Mouse (Mus musculus) frontal cortex, adult 2 months (tissue): ENCODE data around the gene Duox1. TPM values are rescaled to one million over a fixed set of nuclear protein-coding genes. Genes with fewer than 3 reads are reported as not detected.
A peak's percentile ranks its signal among the peaks of the same experiment; 100 is the strongest.

Experiments used
- DNase-seq, 2 experiments: peaks; one replicate each; pipeline ENCODE4 v3.0.0; 2022; ENCODE audit warnings: low spot score in 1 of 2; ENCODE audit errors: extremely low spot score in 1 of 2
- polyA plus RNA-seq: library from polyadenylated mRNA; depleted of rRNA; stranded (reverse); fragments of >200 nt; gene quantifications from 2 replicates; pipeline ENCODE4 v1.2.3, GENCODE M21; 2012

Gene Duox1
- polyA plus RNA-seq, 1 experiment, result 0.04 TPM

GRCm38 (mm10) chr2:122352992-122353391 lies 37.5 kb downstream of the Duox1 start:
- DNase-seq, result no peak

GRCm38 (mm10) chr2:122353765-122354164 lies 38.3 kb downstream of the Duox1 start:
- no peak for DNase-seq

- no peak for DNase-seq
Measured at GRCm38 (mm10) chr2:122354191-122354929, 38.9 kb downstream of the Duox1 start.

GRCm38 (mm10) chr2:122355389-122355788 lies 39.9 kb downstream of the Duox1 start:
- DNase-seq, result no peak

- DNase-seq, result no peak
Measured at GRCm38 (mm10) chr2:122356187-122356586, 40.7 kb downstream of the Duox1 start.

- no peak for DNase-seq
Measured at GRCm38 (mm10) chr2:122360310-122360709, 44.8 kb downstream of the Duox1 start.

GRCm38 (mm10) chr2:122361181-122361580 lies 45.7 kb downstream of the Duox1 start:
- no peak for DNase-seq

- no peak for DNase-seq
Measured at GRCm38 (mm10) chr2:122361868-122362621, 46.6 kb downstream of the Duox1 start.

GRCm38 (mm10) chr2:122362622-122363523 lies 47.4 kb downstream of the Duox1 start:
- no peak for DNase-seq

GRCm38 (mm10) chr2:122364352-122364944 lies 49.0 kb downstream of the Duox1 start:
- no peak for DNase-seq

GRCm38 (mm10) chr2:122365244-122365866 lies 49.9 kb downstream of the Duox1 start:
- no peak for DNase-seq

- DNase-seq, result no peak
Measured at GRCm38 (mm10) chr2:122366039-122366438, 50.6 kb downstream of the Duox1 start.

- DNase-seq, result no peak
Measured at GRCm38 (mm10) chr2:122366706-122367105, 51.2 kb downstream of the Duox1 start.

GRCm38 (mm10) chr2:122367181-122367580 lies 51.7 kb downstream of the Duox1 start:
- DNase-seq, result no peak

- no peak for DNase-seq
Measured at GRCm38 (mm10) chr2:122367701-122368080, 52.2 kb downstream of the Duox1 start.

- DNase-seq, result no peak
Measured at GRCm38 (mm10) chr2:122368081-122368971, 52.9 kb downstream of the Duox1 start.

GRCm38 (mm10) chr2:122368995-122369739 lies 53.7 kb downstream of the Duox1 start, which contains the start of gene Shf:
Shf (minus strand) TSS chr2:122369162.
- peak; percentile 80 to 89 for DNase-seq

GRCm38 (mm10) chr2:122370101-122370750 lies 54.8 kb downstream of the Duox1 start:
- DNase-seq, result no peak
